Mouse (Mus musculus): ENCODE results near the gene Apba3. TPM values are rescaled to one million over a fixed set of nuclear protein-coding genes. Genes with fewer than 3 reads are reported as not detected.

Apba3 gene
- total RNA-seq, 4 experiments from 2014 or later = 24.3 to 38.6 (median 27.6) TPM

GRCm38 (mm10) chr10:81289811-81290210, 23.1 kb downstream of the Apba3 start:
- DNase-seq (ENCODE audit: low spot score in 2 of 2) = no peak

- DNase-seq (ENCODE audit: low spot score in 2 of 2) = no peak
These were observed 24.1 kb downstream of the Apba3 start for GRCm38 (mm10) chr10:81290698-81291460.

- no peak for DNase-seq (ENCODE audit: low spot score in 2 of 2)
These were observed 24.8 kb downstream of the Apba3 start, which contains the start of gene Tjp3 for GRCm38 (mm10) chr10:81291511-81292104. Tjp3 (minus strand) TSS chr10:81291581.

GRCm38 (mm10) chr10:81292554-81293333, 26.0 kb downstream of the Apba3 start, which contains the start of gene Pip5k1c:
Pip5k1c (plus strand) TSS chr10:81292963.
- DNase-seq (ENCODE audit: low spot score in 2 of 2) = peak; percentile 98 to 100

- peak in 1 of 2 experiments; percentile 80 for DNase-seq (ENCODE audit: low spot score in 2 of 2)
These were observed 26.7 kb downstream of the Apba3 start for GRCm38 (mm10) chr10:81293334-81294030.

- no peak for DNase-seq (ENCODE audit: low spot score in 2 of 2)
These were observed 27.7 kb downstream of the Apba3 start for GRCm38 (mm10) chr10:81294442-81294841.

- peak in 1 of 2 experiments; percentile 70 for DNase-seq (ENCODE audit: low spot score in 2 of 2)
These were observed 28.4 kb downstream of the Apba3 start for GRCm38 (mm10) chr10:81295185-81295584.

- DNase-seq (ENCODE audit: low spot score in 2 of 2) = no peak
These were observed 30.5 kb downstream of the Apba3 start for GRCm38 (mm10) chr10:81297246-81297645.

- DNase-seq (ENCODE audit: low spot score in 2 of 2) = no peak
These were observed 31.1 kb downstream of the Apba3 start for GRCm38 (mm10) chr10:81297845-81298244.

- peak in 1 of 2 experiments; percentile 84 for DNase-seq (ENCODE audit: low spot score in 2 of 2)
These were observed 31.8 kb downstream of the Apba3 start for GRCm38 (mm10) chr10:81298369-81299100.

- DNase-seq (ENCODE audit: low spot score in 2 of 2) = no peak
These were observed 33.0 kb downstream of the Apba3 start for GRCm38 (mm10) chr10:81299585-81300351.

GRCm38 (mm10) chr10:81300352-81300907, 33.7 kb downstream of the Apba3 start:
- no peak for DNase-seq (ENCODE audit: low spot score in 2 of 2)

- DNase-seq (ENCODE audit: low spot score in 2 of 2) = no peak
These were observed 34.6 kb downstream of the Apba3 start for GRCm38 (mm10) chr10:81301321-81301720.

GRCm38 (mm10) chr10:81302288-81302687, 35.5 kb downstream of the Apba3 start:
- no peak for DNase-seq (ENCODE audit: low spot score in 2 of 2)

GRCm38 (mm10) chr10:81302781-81303218, 36.0 kb downstream of the Apba3 start:
- peak in 1 of 2 experiments; percentile 84 for DNase-seq (ENCODE audit: low spot score in 2 of 2)

- DNase-seq (ENCODE audit: low spot score in 2 of 2) = no peak
These were observed 36.5 kb downstream of the Apba3 start for GRCm38 (mm10) chr10:81303258-81303657.

- DNase-seq (ENCODE audit: low spot score in 2 of 2) = no peak
These were observed 37.0 kb downstream of the Apba3 start for GRCm38 (mm10) chr10:81303761-81304160.

- no peak for DNase-seq (ENCODE audit: low spot score in 2 of 2)
These were observed 38.0 kb downstream of the Apba3 start for GRCm38 (mm10) chr10:81304597-81305238.

- no peak for DNase-seq (ENCODE audit: low spot score in 2 of 2)
These were observed 38.9 kb downstream of the Apba3 start for GRCm38 (mm10) chr10:81305663-81306062.
